Mouse (Mus musculus): ENCODE results near the gene Pgap2. TPM values are rescaled to one million over a fixed set of nuclear protein-coding genes. Genes with fewer than 3 reads are reported as not detected.
A peak's percentile ranks its signal among the peaks of the same experiment; 100 is the strongest.

Pgap2 gene
- polyA plus RNA-seq, 1 experiment from 2014 or later, result 80.8 TPM

DNA sequence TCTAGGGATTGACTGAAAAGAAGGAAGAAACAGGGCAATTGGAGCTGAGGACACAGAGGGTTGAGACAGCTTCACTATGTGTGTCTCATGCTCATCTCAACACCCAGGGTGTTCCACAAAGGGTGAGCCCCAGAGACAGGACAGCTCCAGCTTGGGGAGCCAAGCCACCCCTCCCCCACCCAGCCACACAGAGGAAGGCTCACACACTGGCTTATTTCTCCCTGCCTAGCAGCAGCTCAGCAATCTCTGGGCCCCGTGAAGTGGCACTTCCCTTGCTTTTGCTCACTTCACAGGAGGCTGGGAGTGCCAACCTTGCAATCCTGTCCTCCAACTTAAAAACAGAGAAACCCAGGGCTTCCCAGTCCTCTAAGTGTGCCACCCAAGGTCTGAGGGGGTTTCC lies 35.8 kb downstream of the Pgap2 start:
- ATAC-seq (ENCODE audit: low read depth) (no peak), DNase-seq (ENCODE audit: low spot score) (no peak)
- H3K9ac ChIP-seq (ENCODE audit: low read depth, low read length), result peak overlapping the region; percentile 38; the same call in 1 of the 2 replicates
- no peak overlapping the region for H3K4me3 ChIP-seq (ENCODE audit: low read depth, low read length)
- H3K9me3 ChIP-seq (ENCODE audit: control insufficient read depth, low read length), result no peaks in the 10 kb centered on the region
- no peaks in the 10 kb centered on the region for H3K27me3 ChIP-seq (replicated peaks; ENCODE audit: control insufficient read depth, insufficient read depth, low read length)
- 0% methylated on average over 1 of the region's 1 CpGs for WGBS
- peaks cover 8% of the 10 kb centered on the region; the same call in 1 of the 2 replicates for H3K36me3 ChIP-seq (ENCODE audit: control insufficient read depth, insufficient read depth, low read length)
- peaks cover 30% of the 10 kb centered on the region for H3K4me1 ChIP-seq (ENCODE audit: control insufficient read depth, insufficient read depth, low read length)
- H3K4me2 ChIP-seq (ENCODE audit: low read depth, low read length), result 0 out of 2 replicates have a peak overlapping the region, but pooled peaks have one; percentile 7
- 0 out of 2 replicates have a peak overlapping the region, but pooled peaks have one; percentile 33 for H3K27ac ChIP-seq (replicated peaks; ENCODE audit: low read depth, low read length)

DNA sequence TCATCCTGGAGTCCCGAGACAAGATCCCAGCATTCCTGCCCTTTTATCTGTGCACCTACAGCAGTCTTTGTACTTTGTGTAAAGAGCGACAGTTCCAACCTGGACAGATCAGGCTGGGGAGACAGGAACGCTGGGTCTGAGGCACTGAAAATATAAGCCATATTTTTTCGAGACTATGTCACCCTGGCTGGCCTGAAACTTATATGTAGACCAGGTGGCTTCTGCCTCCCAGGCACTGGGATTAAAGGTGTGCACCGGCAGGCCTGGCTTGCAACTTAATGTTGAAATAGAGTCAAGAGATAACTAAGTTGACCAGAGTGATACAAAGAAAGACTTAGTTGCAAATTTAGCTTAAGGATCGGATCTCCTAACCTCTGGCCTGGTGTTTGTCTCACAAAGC lies 36.3 kb downstream of the Pgap2 start:
- H3K4me3 ChIP-seq (ENCODE audit: low read depth, low read length), result no peak overlapping the region
- peak overlapping the region; percentile 38; the same call in 1 of the 2 replicates for H3K9ac ChIP-seq (ENCODE audit: low read depth, low read length)
- WGBS, result 48% methylated on average over 6 of the region's 6 CpGs

DNA sequence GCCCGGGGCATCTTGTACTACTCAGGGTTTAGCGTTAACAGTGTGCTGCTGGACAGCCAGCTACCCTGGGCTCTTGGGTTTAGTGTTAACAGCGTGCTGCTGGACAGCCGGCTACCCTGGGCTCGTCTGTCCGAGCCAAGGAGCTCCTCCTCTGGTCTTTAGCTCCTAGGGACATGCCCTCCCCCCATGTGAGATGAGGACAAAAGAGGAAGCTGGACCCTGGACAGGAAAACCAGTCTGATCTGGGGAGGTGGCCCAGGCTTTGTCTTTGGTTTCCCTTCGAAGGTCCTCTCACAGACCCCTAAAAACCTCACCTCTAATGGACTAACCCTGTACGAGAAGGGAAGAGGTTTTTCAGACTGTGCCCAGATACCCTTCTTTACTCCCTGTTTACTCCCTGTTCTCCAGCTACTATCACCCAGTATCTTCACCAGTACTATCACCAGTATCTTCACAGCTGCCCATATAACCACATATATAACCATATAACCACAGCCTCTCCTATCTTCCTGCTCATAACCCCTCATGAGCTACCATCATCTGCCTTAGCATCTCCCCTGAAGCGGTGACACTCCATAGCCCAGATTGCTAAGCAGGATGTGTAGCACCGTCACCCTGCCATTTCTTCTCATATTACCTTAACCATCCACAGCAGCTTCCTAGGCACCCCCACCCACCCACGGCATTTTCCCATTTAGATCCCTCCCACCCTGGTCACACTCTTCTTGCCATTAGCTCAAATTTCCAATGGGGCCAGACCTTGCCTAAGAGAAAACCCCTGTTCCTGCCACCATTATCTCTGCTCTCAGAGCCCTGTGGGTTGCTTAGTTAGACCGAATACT lies 37.2 kb downstream of the Pgap2 start:
- no peak for ATAC-seq (ENCODE audit: low read depth)
- H3K9ac ChIP-seq (ENCODE audit: low read depth, low read length), result peak overlapping the region; percentile 89; the same call in 1 of the 2 replicates

More for the DNA sequence above, 36.3 kb downstream of the Pgap2 start:
- no peaks in the 10 kb centered on the region for H3K9me3 ChIP-seq (ENCODE audit: control insufficient read depth, low read length)
- DNase-seq (ENCODE audit: low spot score) (no peak), ATAC-seq (ENCODE audit: low read depth) (no peak)
- H3K4me2 ChIP-seq (ENCODE audit: low read depth, low read length), result 0 out of 2 replicates have a peak overlapping the region, but pooled peaks have one; percentile 7
- no peak overlapping the region; the same call in 1 of the 2 replicates for H3K27ac ChIP-seq (replicated peaks; ENCODE audit: low read depth, low read length)
- peaks cover 3% of the 10 kb centered on the region; the same call in 1 of the 2 replicates for H3K36me3 ChIP-seq (ENCODE audit: control insufficient read depth, insufficient read depth, low read length)
- peaks cover 30% of the 10 kb centered on the region for H3K4me1 ChIP-seq (ENCODE audit: control insufficient read depth, insufficient read depth, low read length)
- H3K27me3 ChIP-seq (replicated peaks; ENCODE audit: control insufficient read depth, insufficient read depth, low read length), result no peaks in the 10 kb centered on the region

DNA sequence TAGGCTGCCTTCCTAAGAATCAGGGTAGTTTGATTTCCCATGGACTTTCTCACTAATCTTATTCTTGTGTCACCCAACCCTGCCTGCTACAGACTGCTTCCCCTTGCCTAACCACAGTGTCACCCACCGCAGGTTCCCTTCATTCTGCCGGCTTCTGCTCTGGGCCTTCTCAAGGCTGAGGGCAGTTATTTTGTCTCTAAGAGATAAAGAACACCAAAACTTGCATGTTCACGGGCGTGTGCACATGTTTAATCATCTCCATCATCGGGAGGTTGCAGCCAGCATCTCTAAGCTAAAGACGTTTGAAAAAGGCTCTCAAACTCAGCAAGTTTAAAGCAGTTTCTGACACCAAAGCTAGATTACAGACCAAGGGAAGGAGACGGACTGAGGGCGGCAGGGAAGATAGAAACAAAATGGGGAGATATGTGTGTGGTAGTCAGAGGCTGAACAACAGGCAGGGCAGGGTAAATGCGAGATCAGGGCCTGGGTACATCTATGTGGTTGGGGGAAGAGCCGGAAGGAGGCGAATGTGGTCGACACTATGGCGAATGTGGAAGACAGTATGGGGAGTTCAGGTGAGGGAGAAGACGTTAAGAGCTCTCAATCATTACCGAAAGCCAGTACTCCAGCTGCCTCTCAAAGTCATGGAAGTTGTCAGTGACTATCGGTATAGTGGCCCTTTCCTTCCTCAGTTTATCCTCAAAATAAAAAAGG lies 38.8 kb downstream of the Pgap2 start:
- H3K9me3 ChIP-seq (ENCODE audit: control insufficient read depth, low read length), result no peaks in the 10 kb centered on the region
- ATAC-seq (ENCODE audit: low read depth) (no peak), DNase-seq (ENCODE audit: low spot score) (no peak)
- H3K4me3 ChIP-seq (ENCODE audit: low read depth, low read length), result peak overlapping the region; percentile 88
- no peaks in the 10 kb centered on the region for H3K36me3 ChIP-seq (ENCODE audit: control insufficient read depth, insufficient read depth, low read length)
- H3K27me3 ChIP-seq (replicated peaks; ENCODE audit: control insufficient read depth, insufficient read depth, low read length), result no peaks in the 10 kb centered on the region
- WGBS, result 24% methylated on average over 16 of the region's 16 CpGs
- peak overlapping the region; percentile 89 for H3K9ac ChIP-seq (ENCODE audit: low read depth, low read length)
- peak overlapping the region; percentile 98; the same call in 1 of the 2 replicates for H3K27ac ChIP-seq (replicated peaks; ENCODE audit: low read depth, low read length)
- peak overlapping the region; percentile 81 for H3K4me2 ChIP-seq (ENCODE audit: low read depth, low read length)
- peaks cover 30% of the 10 kb centered on the region for H3K4me1 ChIP-seq (ENCODE audit: control insufficient read depth, insufficient read depth, low read length)

More for the DNA sequence above, 37.2 kb downstream of the Pgap2 start:
- H3K4me3 ChIP-seq (ENCODE audit: low read depth, low read length), result peak overlapping the region; percentile 88; the same call in 1 of the 2 replicates
- no peaks in the 10 kb centered on the region for H3K9me3 ChIP-seq (ENCODE audit: control insufficient read depth, low read length)
- no peaks in the 10 kb centered on the region for H3K27me3 ChIP-seq (replicated peaks; ENCODE audit: control insufficient read depth, insufficient read depth, low read length)
- peak overlapping the region; percentile 81 for H3K4me2 ChIP-seq (ENCODE audit: low read depth, low read length)
- no peak for DNase-seq (ENCODE audit: low spot score)
- no peaks in the 10 kb centered on the region for H3K36me3 ChIP-seq (ENCODE audit: control insufficient read depth, insufficient read depth, low read length)
- WGBS, result 44% methylated on average over 12 of the region's 12 CpGs
- 0 out of 2 replicates have a peak overlapping the region, but pooled peaks have one; percentile 4 for H3K27ac ChIP-seq (replicated peaks; ENCODE audit: low read depth, low read length)
- H3K4me1 ChIP-seq (ENCODE audit: control insufficient read depth, insufficient read depth, low read length), result peaks cover 30% of the 10 kb centered on the region

DNA sequence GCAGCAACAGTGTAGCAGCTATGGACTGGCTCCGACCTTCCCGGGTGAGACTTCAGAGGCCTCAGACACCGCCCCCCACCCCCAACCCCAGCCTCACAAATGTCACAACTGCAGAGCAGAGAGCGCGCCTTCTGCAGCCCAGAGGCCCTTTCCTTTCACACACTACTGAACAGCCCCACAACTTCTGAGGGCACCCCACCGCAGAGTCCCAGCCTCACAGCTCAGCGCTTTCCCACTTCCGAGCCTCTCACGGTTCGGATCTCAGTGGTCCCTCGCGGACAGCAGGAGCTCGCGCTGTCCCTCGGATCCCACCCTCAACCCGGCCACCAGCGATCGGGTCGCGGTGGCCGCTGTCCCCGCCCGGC lies 39.5 kb downstream of the Pgap2 start:
- Histone ChIP-seq H3K9me3 (ENCODE audit: control insufficient read depth, low read length) (no peaks in the 10 kb centered on the region), H3K4me3 (ENCODE audit: low read depth, low read length) (peak overlapping the region; percentile 88), H3K27ac (replicated peaks; ENCODE audit: low read depth, low read length) (peak overlapping the region; percentile 98), H3K4me1 (ENCODE audit: control insufficient read depth, insufficient read depth, low read length) (peaks cover 30% of the 10 kb centered on the region), H3K27me3 (replicated peaks; ENCODE audit: control insufficient read depth, insufficient read depth, low read length) (no peaks in the 10 kb centered on the region), H3K9ac (ENCODE audit: low read depth, low read length) (peak overlapping the region; percentile 89), H3K36me3 (ENCODE audit: control insufficient read depth, insufficient read depth, low read length) (no peaks in the 10 kb centered on the region), H3K4me2 (ENCODE audit: low read depth, low read length) (peak overlapping the region; percentile 81)
- peak; percentile 48 for DNase-seq (ENCODE audit: low spot score)
- peak; percentile 39 for ATAC-seq (ENCODE audit: low read depth)
- 0% methylated on average over 9 of the region's 23 CpGs for WGBS

DNA sequence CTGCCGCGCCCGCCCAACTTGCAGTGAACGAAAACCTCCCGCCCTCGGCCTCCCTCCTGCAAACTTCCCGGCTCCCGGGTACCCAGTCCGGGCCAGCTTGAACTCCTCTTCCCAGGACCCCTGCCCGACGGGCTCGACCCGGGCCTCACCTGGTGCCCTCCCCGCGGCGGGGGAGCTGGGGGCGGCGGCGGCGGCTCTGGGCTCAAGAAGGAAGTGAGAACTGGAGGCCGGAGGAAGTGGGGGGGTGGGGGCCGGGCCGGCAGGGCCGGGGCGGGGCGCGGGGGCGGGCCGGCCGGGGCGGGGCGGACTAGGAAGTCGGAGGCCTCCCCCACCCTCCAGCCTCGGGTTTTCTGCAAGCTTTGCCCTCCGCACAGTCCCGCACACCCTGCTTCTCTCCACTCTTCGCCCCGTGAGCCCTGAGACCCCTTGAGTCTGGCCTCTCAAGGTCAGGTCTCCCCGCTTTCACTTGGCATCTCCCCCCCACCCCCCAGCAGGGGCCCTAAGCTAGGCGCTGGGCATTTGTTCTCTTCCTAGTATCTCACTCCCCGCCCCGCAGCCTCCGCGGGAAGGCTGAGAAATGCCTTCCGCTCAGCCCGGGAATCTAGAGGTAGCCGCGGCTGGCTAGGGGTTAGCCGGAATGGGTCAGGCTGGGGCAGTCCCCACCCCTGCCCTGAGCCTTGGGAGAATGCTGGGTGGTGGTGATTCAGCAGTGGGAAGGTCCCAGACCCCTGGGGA lies 40.1 kb downstream of the Pgap2 start:
- H3K9me3 ChIP-seq (ENCODE audit: control insufficient read depth, low read length), result no peaks in the 10 kb centered on the region
- under 1% methylated on average over 17 of the region's 49 CpGs for WGBS
- DNase-seq (ENCODE audit: low spot score) (peak; percentile 89), ATAC-seq (ENCODE audit: low read depth) (peak; percentile 86)
- peak overlapping the region; percentile 98 for H3K27ac ChIP-seq (replicated peaks; ENCODE audit: low read depth, low read length)
- peak overlapping the region; percentile 89 for H3K9ac ChIP-seq (ENCODE audit: low read depth, low read length)
- peaks cover 30% of the 10 kb centered on the region for H3K4me1 ChIP-seq (ENCODE audit: control insufficient read depth, insufficient read depth, low read length)
- H3K4me2 ChIP-seq (ENCODE audit: low read depth, low read length), result peak overlapping the region; percentile 81
- no peaks in the 10 kb centered on the region for H3K36me3 ChIP-seq (ENCODE audit: control insufficient read depth, insufficient read depth, low read length)
- no peaks in the 10 kb centered on the region for H3K27me3 ChIP-seq (replicated peaks; ENCODE audit: control insufficient read depth, insufficient read depth, low read length)
- peak overlapping the region; percentile 88 for H3K4me3 ChIP-seq (ENCODE audit: low read depth, low read length)

DNA sequence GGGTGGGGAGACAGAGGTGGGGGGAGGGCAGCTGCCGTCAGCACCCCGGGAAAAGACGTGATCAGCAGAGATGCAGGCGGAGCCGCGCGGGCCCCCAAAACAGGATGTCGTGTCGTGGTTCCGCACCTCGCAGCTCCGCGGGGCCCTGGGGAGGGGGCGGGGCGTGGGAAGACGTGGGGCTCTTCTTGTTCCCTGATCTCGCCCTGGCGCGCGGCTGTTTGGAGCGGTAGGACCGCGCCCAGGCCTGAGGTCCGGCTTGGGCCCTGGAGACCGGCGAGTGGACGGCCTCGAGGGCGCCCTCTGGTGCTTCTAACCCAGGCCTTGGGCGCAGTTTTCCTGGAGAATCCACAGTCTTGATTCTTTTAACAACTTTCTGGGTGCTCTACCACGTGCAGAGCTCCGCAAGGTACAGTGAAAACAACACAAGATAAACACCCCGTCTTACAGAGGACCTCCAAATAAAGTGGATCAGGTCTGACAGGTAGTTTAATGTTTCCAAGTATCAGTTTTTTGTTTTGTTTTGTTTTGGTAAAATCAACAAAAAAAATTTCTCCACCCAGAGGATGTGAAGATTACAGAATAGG lies 40.7 kb downstream of the Pgap2 start:
- H3K4me3 ChIP-seq (ENCODE audit: low read depth, low read length), result peak overlapping the region; percentile 88
- DNase-seq (ENCODE audit: low spot score) (peak; percentile 90), ATAC-seq (ENCODE audit: low read depth) (peak; percentile 75)
- H3K36me3 ChIP-seq (ENCODE audit: control insufficient read depth, insufficient read depth, low read length), result no peaks in the 10 kb centered on the region
- H3K27me3 ChIP-seq (replicated peaks; ENCODE audit: control insufficient read depth, insufficient read depth, low read length), result no peaks in the 10 kb centered on the region
- H3K27ac ChIP-seq (replicated peaks; ENCODE audit: low read depth, low read length), result peak overlapping the region; percentile 98
- H3K9me3 ChIP-seq (ENCODE audit: control insufficient read depth, low read length), result no peaks in the 10 kb centered on the region
- peaks cover 29% of the 10 kb centered on the region for H3K4me1 ChIP-seq (ENCODE audit: control insufficient read depth, insufficient read depth, low read length)
- peak overlapping the region; percentile 81 for H3K4me2 ChIP-seq (ENCODE audit: low read depth, low read length)
- 1% methylated on average over 31 of the region's 33 CpGs for WGBS
- peak overlapping the region; percentile 89 for H3K9ac ChIP-seq (ENCODE audit: low read depth, low read length)

DNA sequence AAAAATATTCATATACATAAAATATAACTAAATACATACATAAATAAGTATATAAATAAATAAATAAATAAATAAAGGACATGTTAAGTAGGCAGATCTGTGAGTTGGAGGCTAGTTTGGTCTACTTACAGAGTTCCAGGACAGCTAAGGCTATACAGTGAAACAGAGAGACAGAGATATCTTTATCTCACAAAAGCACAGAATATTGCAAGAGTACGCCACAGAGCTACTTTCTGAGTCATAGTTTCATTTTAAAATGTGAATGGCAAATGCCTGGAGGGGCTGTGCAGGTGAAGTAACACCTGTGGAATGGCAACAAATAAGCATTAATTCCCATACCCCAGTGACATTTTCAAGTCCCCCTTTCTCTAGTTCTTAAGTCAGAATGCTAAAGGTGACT lies 43.6 kb downstream of the Pgap2 start:
- DNase-seq (ENCODE audit: low spot score), result no peak
- no peaks in the 10 kb centered on the region for H3K27me3 ChIP-seq (replicated peaks; ENCODE audit: control insufficient read depth, insufficient read depth, low read length)
- H3K4me1 ChIP-seq (ENCODE audit: control insufficient read depth, insufficient read depth, low read length), result peaks cover under 1% of the 10 kb centered on the region; the same call in 1 of the 2 replicates
- H3K36me3 ChIP-seq (ENCODE audit: control insufficient read depth, insufficient read depth, low read length), result no peaks in the 10 kb centered on the region
- H3K4me2 ChIP-seq (ENCODE audit: low read depth, low read length), result no peak overlapping the region
- H3K4me3 ChIP-seq (ENCODE audit: low read depth, low read length), result no peak overlapping the region
- H3K9me3 ChIP-seq (ENCODE audit: control insufficient read depth, low read length), result no peaks in the 10 kb centered on the region
- 73% methylated on average over 1 of the region's 1 CpGs for WGBS
- no peak overlapping the region for H3K9ac ChIP-seq (ENCODE audit: low read depth, low read length)
- no peak overlapping the region for H3K27ac ChIP-seq (replicated peaks; ENCODE audit: low read depth, low read length)
- no peak for ATAC-seq (ENCODE audit: low read depth)

Data from embryonic facial prominence, embryonic 14.5 days (tissue).